Mouse (Mus musculus) midbrain, embryonic 14.5 days (tissue): ENCODE results near the gene Pde11a. TPM values are rescaled to one million over a fixed set of nuclear protein-coding genes. Genes with fewer than 3 reads are reported as not detected.

Source experiments
- ATAC-seq: fragments of 200-750 bp; cut with Nextera tagmentation; 2 replicates; pipeline ENCODE4 v1.8.0; 2017; ENCODE audit warnings: moderate number of reproducible peaks, moderate library complexity; ENCODE audit not compliant: low FRiP score, low TSS enrichment
- DNase-seq: peaks from one replicate; pipeline ENCODE4 v3.0.0-alpha.2; 2015
- H3K27ac ChIP-seq: fragments of 300-500 bp; sonication (generic); replicated peaks from 2 replicates; pipeline ENCODE4 v1.5.1; 2014; ENCODE audit warnings: mild to moderate bottlenecking, low read depth, low read length, moderate library complexity
- H3K27me3 ChIP-seq: fragments of 300-500 bp; sonication (generic); 2 replicates; pipeline ENCODE4 v1.6.1; 2014; ENCODE audit warnings: low read length, control low read depth, mixed read lengths; ENCODE audit not compliant: control insufficient read depth, insufficient read depth
- H3K36me3 ChIP-seq: fragments of 300-500 bp; sonication (generic); 2 replicates; pipeline ENCODE4 v1.6.1; 2014; ENCODE audit warnings: low read length, control low read depth; ENCODE audit not compliant: control insufficient read depth, insufficient read depth
- H3K4me1 ChIP-seq: fragments of 300-500 bp; sonication (generic); 2 replicates; pipeline ENCODE4 v1.6.1; 2014; ENCODE audit warnings: mild to moderate bottlenecking, antibody characterized with exemption, low read length, control low read depth; ENCODE audit not compliant: control insufficient read depth, insufficient read depth
- H3K4me2 ChIP-seq: fragments of 300-500 bp; sonication (generic); 2 replicates; pipeline ENCODE4 v1.6.1; 2014; ENCODE audit warnings: mild to moderate bottlenecking, low read length, moderate library complexity
- H3K4me3 ChIP-seq: fragments of 300-500 bp; sonication (generic); replicated peaks from 2 replicates; pipeline ENCODE4 v1.5.1; 2014; ENCODE audit warnings: low read depth, low read length
- H3K9ac ChIP-seq: fragments of 300-500 bp; sonication (generic); replicated peaks from 2 replicates; pipeline ENCODE4 v1.6.1; 2014; ENCODE audit warnings: mild to moderate bottlenecking, low read length, moderate library complexity
- H3K9me3 ChIP-seq: fragments of 300-500 bp; sonication (generic); 2 replicates; pipeline ENCODE4 v1.6.1; 2016; ENCODE audit warnings: low read length, control low read depth, mixed read lengths; ENCODE audit not compliant: control insufficient read depth
- WGBS: fragments of 180-500 bp; shearing (Covaris S2); extraction: QIAGEN DNeasy Blood & Tissue Kit; methylation state at CpG from one replicate; pipeline ENCODE4 v1.1.7; 2014; 5-methylcytosine and 5-hydroxymethylcytosine counted together
- polyA plus RNA-seq: library from polyadenylated mRNA; unstranded; fragments of >200 nt; fragmentation: Nextera tagmentation; extraction: Ambion mirVana; gene quantifications from 2 replicates; pipeline ENCODE4 v1.2.1, GENCODE M21; 2014

The Pde11a gene
- polyA plus RNA-seq, 1 experiment from 2014 or later: 0.63 TPM

DNA sequence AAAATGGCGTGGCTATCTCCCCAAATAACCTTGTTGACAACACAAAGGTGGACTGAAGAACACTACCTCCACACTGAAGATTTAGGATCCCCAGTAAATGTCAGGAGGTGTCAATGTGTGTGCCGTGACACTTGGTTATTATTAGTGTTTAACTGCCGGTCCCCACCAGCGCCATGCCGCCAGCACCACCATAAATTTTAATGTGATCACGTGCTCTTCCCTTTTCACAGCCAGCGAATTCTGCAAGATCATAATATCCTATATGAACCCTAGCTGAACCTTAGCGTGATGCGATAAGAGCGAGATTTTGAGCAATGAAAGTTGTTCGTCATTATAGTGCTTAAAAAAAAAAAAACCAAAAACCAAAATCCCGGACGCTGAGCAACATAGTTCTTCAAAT, 269.3 kb downstream of the Pde11a start:
- 55% methylated on average over 13 of the region's 13 CpGs for WGBS
- peak overlapping the region; percentile 76 for H3K27ac ChIP-seq
- ATAC-seq (peak; percentile 22; the same call in 1 of the 2 replicates), DNase-seq (peak; percentile 71)
- no peaks in the 10 kb centered on the region for H3K36me3 ChIP-seq
- no peak overlapping the region for H3K4me3 ChIP-seq
- H3K4me1 ChIP-seq: peaks cover 15% of the 10 kb centered on the region
- H3K9me3 ChIP-seq: no peaks in the 10 kb centered on the region
- H3K4me2 ChIP-seq: peak overlapping the region; percentile 49
- no peak overlapping the region; the same call in 1 of the 2 replicates for H3K9ac ChIP-seq
- H3K27me3 ChIP-seq: 0 out of 2 replicates have a peak, but pooled peaks cover 4% of the 10 kb centered on the region

- Histone ChIP-seq H3K4me3 (no peak overlapping the region), H3K36me3 (no peaks in the 10 kb centered on the region), H3K4me1 (peaks cover 15% of the 10 kb centered on the region), H3K9me3 (no peaks in the 10 kb centered on the region), H3K4me2 (no peak overlapping the region), H3K9ac (no peak overlapping the region), H3K27ac (peak overlapping the region; percentile 76; the same call in 1 of the 2 replicates), H3K27me3 (0 out of 2 replicates have a peak, but pooled peaks cover 4% of the 10 kb centered on the region)
- 88% methylated on average over 10 of the region's 10 CpGs for WGBS
- ATAC-seq (no peak), DNase-seq (no peak)
These were observed 270.4 kb downstream of the Pde11a start for GRCm38 (mm10) chr2:76068155-76068554.

GRCm38 (mm10) chr2:76067144-76067543, 271.4 kb downstream of the Pde11a start:
- ATAC-seq (no peak), DNase-seq (peak; percentile 59)
- Histone ChIP-seq H3K36me3 (no peaks in the 10 kb centered on the region), H3K9me3 (no peaks in the 10 kb centered on the region), H3K9ac (no peak overlapping the region), H3K27ac (no peak overlapping the region), H3K4me3 (no peak overlapping the region), H3K4me1 (peaks cover 15% of the 10 kb centered on the region), H3K4me2 (no peak overlapping the region), H3K27me3 (0 out of 2 replicates have a peak, but pooled peaks cover 4% of the 10 kb centered on the region)
- 50% methylated on average over 4 of the region's 4 CpGs for WGBS

DNA sequence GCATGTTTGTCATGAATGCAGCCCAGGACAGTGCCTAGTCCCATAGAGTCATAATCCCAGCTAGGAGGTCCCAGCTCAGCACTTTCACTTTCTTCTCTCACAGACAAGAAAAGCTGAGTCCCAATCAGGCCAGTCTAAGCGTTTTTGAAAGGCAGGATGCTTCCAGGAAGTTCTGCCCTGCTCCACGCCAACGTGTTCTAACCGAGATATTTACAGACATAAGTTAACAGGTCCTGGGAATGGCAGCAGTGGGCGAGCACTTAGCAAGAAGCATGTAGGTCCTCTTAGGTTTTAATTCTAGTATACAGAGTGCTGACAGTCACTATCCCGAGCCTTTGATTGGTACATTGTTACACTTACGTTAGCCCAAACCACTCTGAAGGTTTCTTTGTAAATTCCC, 273.3 kb downstream of the Pde11a start:
- no peaks in the 10 kb centered on the region for H3K27me3 ChIP-seq
- no peak for DNase-seq
- no peak overlapping the region for H3K4me3 ChIP-seq
- H3K9me3 ChIP-seq: no peaks in the 10 kb centered on the region
- no peak overlapping the region for H3K27ac ChIP-seq
- no peaks in the 10 kb centered on the region for H3K36me3 ChIP-seq
- H3K4me1 ChIP-seq: peaks cover 15% of the 10 kb centered on the region
- H3K4me2 ChIP-seq: no peak overlapping the region
- 81% methylated on average over 7 of the region's 7 CpGs for WGBS
- ATAC-seq: no peak
- H3K9ac ChIP-seq: no peak overlapping the region

DNA sequence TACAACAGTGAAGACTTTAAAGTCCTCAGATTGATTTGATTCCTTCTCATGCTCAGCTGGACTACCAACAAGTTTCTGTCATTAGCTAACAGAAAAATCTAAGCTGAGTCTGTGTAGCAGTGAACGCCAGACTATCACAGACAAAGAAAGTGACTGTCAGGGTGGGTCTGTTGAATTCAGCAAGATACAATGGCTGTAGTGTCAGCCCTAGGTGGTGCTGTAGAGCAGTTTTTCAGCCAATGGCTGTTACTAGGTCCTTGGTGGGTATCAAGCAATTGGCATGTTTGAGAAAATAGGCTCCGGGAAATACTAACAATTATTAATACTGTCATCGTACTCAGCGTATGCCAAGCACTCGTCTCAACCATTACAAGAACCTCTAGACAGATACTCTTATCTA, 274.5 kb downstream of the Pde11a start:
- 75% methylated on average over 5 of the region's 5 CpGs for WGBS
- Histone ChIP-seq H3K27ac (no peak overlapping the region), H3K4me1 (peaks cover 4% of the 10 kb centered on the region), H3K9ac (no peak overlapping the region), H3K4me2 (no peak overlapping the region), H3K4me3 (no peak overlapping the region), H3K36me3 (no peaks in the 10 kb centered on the region), H3K9me3 (no peaks in the 10 kb centered on the region), H3K27me3 (no peaks in the 10 kb centered on the region)
- DNase-seq (peak; percentile 68), ATAC-seq (no peak)

DNA sequence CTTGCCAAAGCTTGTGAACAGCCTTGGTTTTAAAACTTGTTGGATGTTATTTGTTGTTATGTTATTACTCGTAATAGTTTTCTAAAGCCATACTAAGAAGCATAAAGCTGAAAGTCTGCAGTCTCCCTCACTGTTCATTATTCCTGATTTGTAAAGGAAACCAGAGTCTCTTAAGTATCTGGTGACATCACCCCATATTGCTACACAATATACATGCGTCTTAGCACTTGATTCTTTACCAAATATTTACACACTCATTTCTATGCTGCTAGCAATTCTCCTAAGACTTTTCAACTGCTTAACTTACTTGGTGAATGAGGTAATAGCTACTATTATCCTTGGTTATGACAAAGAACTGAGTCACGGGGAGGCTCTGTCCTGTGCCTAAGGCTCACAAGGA, 278.4 kb downstream of the Pde11a start:
- Histone ChIP-seq H3K27me3 (no peaks in the 10 kb centered on the region; the same call in 1 of the 2 replicates), H3K36me3 (no peaks in the 10 kb centered on the region), H3K9me3 (no peaks in the 10 kb centered on the region), H3K4me2 (no peak overlapping the region), H3K27ac (no peak overlapping the region), H3K4me1 (no peaks in the 10 kb centered on the region), H3K4me3 (no peak overlapping the region), H3K9ac (no peak overlapping the region)
- no peak for DNase-seq
- no peak for ATAC-seq
- WGBS: 85% methylated on average over 3 of the region's 3 CpGs

DNA sequence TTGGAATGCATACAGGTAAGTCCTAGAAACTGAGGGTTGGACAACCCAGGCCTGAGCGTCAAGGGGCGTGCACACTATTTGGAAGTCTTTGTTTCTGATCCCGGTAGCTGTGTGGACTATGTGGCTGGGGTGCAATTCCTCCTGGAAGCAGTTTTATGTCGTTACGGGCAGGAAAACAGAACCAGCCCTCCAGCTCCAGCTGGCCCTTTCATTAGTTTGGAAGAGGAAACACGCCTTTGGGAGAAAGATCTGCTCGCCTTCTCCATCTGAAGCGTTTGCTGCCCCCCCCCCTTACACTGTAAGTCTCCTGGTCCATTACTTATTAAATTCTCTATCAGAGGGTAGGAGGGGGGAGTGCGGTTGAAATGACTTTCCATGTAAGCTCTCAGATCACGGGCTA, 279.0 kb downstream of the Pde11a start:
- no peak for ATAC-seq
- Histone ChIP-seq H3K4me1 (no peaks in the 10 kb centered on the region), H3K4me3 (no peak overlapping the region), H3K9me3 (no peaks in the 10 kb centered on the region), H3K4me2 (no peak overlapping the region), H3K27ac (no peak overlapping the region), H3K9ac (no peak overlapping the region), H3K36me3 (no peaks in the 10 kb centered on the region), H3K27me3 (no peaks in the 10 kb centered on the region; the same call in 1 of the 2 replicates)
- 71% methylated on average over 10 of the region's 10 CpGs for WGBS
- DNase-seq: no peak

DNA sequence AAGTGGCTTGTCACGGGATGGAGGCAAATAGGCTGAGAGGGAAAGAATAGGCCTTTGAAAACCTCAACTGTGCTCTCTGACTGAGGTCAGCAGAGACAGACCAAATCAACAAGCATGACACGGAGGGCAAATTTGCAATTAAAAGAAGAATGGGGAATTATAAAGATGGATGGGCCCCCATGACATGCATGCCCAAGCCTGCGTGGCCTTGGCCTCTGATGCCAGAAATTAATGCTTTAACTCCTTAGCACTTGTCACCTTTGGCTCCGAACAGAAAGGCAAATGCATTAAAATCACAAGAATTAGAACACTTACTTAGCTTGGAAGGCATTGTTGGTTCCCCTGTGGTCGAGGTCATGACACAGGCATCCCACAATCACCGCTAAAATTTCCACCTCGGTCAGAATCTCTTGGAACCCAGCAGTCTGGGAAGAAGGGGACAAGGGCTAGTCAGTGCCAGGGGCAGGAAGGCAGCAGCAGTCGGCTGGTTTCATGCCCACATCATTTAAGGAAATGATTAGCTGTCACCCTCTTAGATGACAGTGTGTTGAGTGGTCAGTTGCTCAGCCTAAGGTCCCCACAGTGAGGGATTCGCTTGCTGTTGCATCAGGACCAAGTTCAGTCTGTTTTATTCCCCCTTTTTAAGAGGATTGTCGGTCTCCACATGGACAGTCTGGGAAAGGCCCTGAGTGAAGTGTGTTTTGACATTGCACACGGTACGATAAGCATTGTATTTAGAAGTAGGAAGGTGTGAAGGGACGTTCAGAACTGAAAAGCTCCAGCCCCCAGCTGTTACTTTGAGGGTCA, 279.7 kb downstream of the Pde11a start:
- H3K9ac ChIP-seq: no peak overlapping the region
- peaks cover 5% of the 10 kb centered on the region; the same call in 1 of the 2 replicates for H3K4me1 ChIP-seq

DNA sequence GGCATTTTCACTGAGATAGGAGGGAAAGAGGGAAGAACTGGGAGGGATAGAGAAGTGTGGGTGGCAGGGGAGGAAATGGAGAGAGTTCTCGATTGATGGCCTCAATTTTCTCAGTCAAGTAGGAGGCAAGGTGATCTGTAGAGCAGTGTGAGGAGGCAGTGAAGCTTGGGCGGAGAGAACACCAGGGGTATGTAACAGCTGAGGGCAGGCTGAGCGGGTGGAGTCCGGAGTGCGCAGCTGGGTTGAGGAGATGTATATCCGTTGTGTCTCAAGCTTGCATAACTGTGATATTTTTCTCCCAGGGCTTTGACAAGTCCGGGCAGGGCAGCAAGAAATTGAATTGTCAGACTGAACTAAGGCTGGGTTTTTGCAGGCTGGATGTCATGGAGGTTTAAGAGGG, 281.0 kb downstream of the Pde11a start:
- peaks cover 11% of the 10 kb centered on the region for H3K4me1 ChIP-seq
- no peak overlapping the region for H3K4me3 ChIP-seq
- H3K4me2 ChIP-seq: no peak overlapping the region
- H3K9me3 ChIP-seq: no peaks in the 10 kb centered on the region
- H3K27me3 ChIP-seq: no peaks in the 10 kb centered on the region; the same call in 1 of the 2 replicates
- 93% methylated on average over 7 of the region's 7 CpGs for WGBS
- no peak overlapping the region for H3K9ac ChIP-seq
- DNase-seq: no peak
- ATAC-seq: no peak
- H3K36me3 ChIP-seq: no peaks in the 10 kb centered on the region
- no peak overlapping the region for H3K27ac ChIP-seq

More for the DNA sequence above, 279.7 kb downstream of the Pde11a start:
- WGBS: 40% methylated on average over 13 of the region's 13 CpGs
- Histone ChIP-seq H3K9me3 (no peaks in the 10 kb centered on the region), H3K36me3 (no peaks in the 10 kb centered on the region), H3K27me3 (no peaks in the 10 kb centered on the region; the same call in 1 of the 2 replicates), H3K4me3 (no peak overlapping the region), H3K4me2 (no peak overlapping the region), H3K27ac (no peak overlapping the region)
- no peak for ATAC-seq
- no peak for DNase-seq
